Mouse (Mus musculus): ENCODE measurements at regions not wholly inside any gene's neighbourhood (a gene's known extent, or its start where the extent isn't known, plus 50 kb on each side); places are given as distances from the start of the nearest gene placed in this dataset.

- WGBS (ENCODE audit: insufficient replicate concordance) = 76% methylated on average over 8 of the region's 8 CpGs
Measured at GRCm38 (mm10) chr3:101666583-101666982, 62.1 kb upstream of the Atp1a1 start.

GRCm38 (mm10) chr3:101661184-101661992 is 56.9 kb upstream of the Atp1a1 start:
- DNase-seq (no peak), ATAC-seq (no peak)
- 53% methylated on average over 9 of the region's 9 CpGs for WGBS (ENCODE audit: insufficient replicate concordance)
- TF ChIP-seq CTCF (IDR thresholded peaks at IDR 0.05; ENCODE audit: low read depth) = no peak
- no peak for TF ChIP-seq EP300 (IDR thresholded peaks at IDR 0.05; ENCODE audit: low read depth)
- H3K9ac ChIP-seq (replicated peaks) = no peak overlapping the region
- no peaks in the 10 kb centered on the region for H3K36me3 ChIP-seq (replicated peaks; ENCODE audit: insufficient read depth, low read length)
- H3K27ac ChIP-seq (ENCODE audit: low read depth) = no peak overlapping the region
- H3K4me3 ChIP-seq (ENCODE audit: low read depth, low read length) = no peak overlapping the region
- no peaks in the 10 kb centered on the region for H3K27me3 ChIP-seq (ENCODE audit: insufficient read depth, low read length)
- H3K4me2 ChIP-seq (ENCODE audit: low read depth, low read length) = no peak overlapping the region
- H3K4me1 ChIP-seq (ENCODE audit: insufficient read depth) = no peaks in the 10 kb centered on the region
- H3K9me3 ChIP-seq (ENCODE audit: low read length) = no peaks in the 10 kb centered on the region

More at GRCm38 (mm10) chr3:101666583-101666982, 62.1 kb upstream of the Atp1a1 start:
- no peaks in the 10 kb centered on the region for H3K9me3 ChIP-seq (ENCODE audit: low read length)
- no peaks in the 10 kb centered on the region for H3K27me3 ChIP-seq (ENCODE audit: insufficient read depth, low read length)
- no peak overlapping the region for H3K27ac ChIP-seq (ENCODE audit: low read depth)
- TF ChIP-seq EP300 (IDR thresholded peaks at IDR 0.05; ENCODE audit: low read depth) (no peak), CTCF (IDR thresholded peaks at IDR 0.05; ENCODE audit: low read depth) (no peak)
- peaks cover 7% of the 10 kb centered on the region for H3K4me1 ChIP-seq (ENCODE audit: insufficient read depth)
- no peaks in the 10 kb centered on the region for H3K36me3 ChIP-seq (replicated peaks; ENCODE audit: insufficient read depth, low read length)
- no peak overlapping the region for H3K4me2 ChIP-seq (ENCODE audit: low read depth, low read length)
- H3K9ac ChIP-seq (replicated peaks) = no peak overlapping the region
- DNase-seq (no peak), ATAC-seq (no peak)
- H3K4me3 ChIP-seq (ENCODE audit: low read depth, low read length) = no peak overlapping the region

- Histone ChIP-seq H3K9me3 (ENCODE audit: low read length) (no peaks in the 10 kb centered on the region), H3K4me2 (ENCODE audit: low read depth, low read length) (no peak overlapping the region), H3K4me1 (ENCODE audit: insufficient read depth) (no peaks in the 10 kb centered on the region), H3K9ac (replicated peaks) (no peak overlapping the region), H3K36me3 (replicated peaks; ENCODE audit: insufficient read depth, low read length) (no peaks in the 10 kb centered on the region), H3K27ac (ENCODE audit: low read depth) (no peak overlapping the region), H3K4me3 (ENCODE audit: low read depth, low read length) (no peak overlapping the region), H3K27me3 (ENCODE audit: insufficient read depth, low read length) (no peaks in the 10 kb centered on the region)
- ATAC-seq (no peak), DNase-seq (no peak)
- 56% methylated on average over 6 of the region's 6 CpGs for WGBS (ENCODE audit: insufficient replicate concordance)
- TF ChIP-seq EP300 (IDR thresholded peaks at IDR 0.05; ENCODE audit: low read depth) = no peak
- TF ChIP-seq CTCF (IDR thresholded peaks at IDR 0.05; ENCODE audit: low read depth) = no peak
Measured at GRCm38 (mm10) chr3:101660635-101661034, 56.2 kb upstream of the Atp1a1 start.

- WGBS (ENCODE audit: insufficient replicate concordance) = 83% methylated on average over 4 of the region's 4 CpGs
- no peaks in the 10 kb centered on the region for H3K9me3 ChIP-seq (ENCODE audit: low read length)
- no peak overlapping the region for H3K27ac ChIP-seq (ENCODE audit: low read depth)
- no peaks in the 10 kb centered on the region for H3K27me3 ChIP-seq (ENCODE audit: insufficient read depth, low read length)
- ATAC-seq (no peak), DNase-seq (no peak)
- no peaks in the 10 kb centered on the region for H3K4me1 ChIP-seq (ENCODE audit: insufficient read depth)
- H3K4me3 ChIP-seq (ENCODE audit: low read depth, low read length) = no peak overlapping the region
- H3K36me3 ChIP-seq (replicated peaks; ENCODE audit: insufficient read depth, low read length) = no peaks in the 10 kb centered on the region
- H3K9ac ChIP-seq (replicated peaks) = no peak overlapping the region
- no peak overlapping the region for H3K4me2 ChIP-seq (ENCODE audit: low read depth, low read length)
- TF ChIP-seq CTCF (IDR thresholded peaks at IDR 0.05; ENCODE audit: low read depth) (no peak), EP300 (IDR thresholded peaks at IDR 0.05; ENCODE audit: low read depth) (no peak)
Measured at GRCm38 (mm10) chr3:101660176-101660575, 55.7 kb upstream of the Atp1a1 start.

GRCm38 (mm10) chr3:101657979-101658378 is 53.5 kb upstream of the Atp1a1 start:
- H3K4me2 ChIP-seq (ENCODE audit: low read depth, low read length) = no peak overlapping the region
- H3K4me1 ChIP-seq (ENCODE audit: insufficient read depth) = no peaks in the 10 kb centered on the region
- no peak overlapping the region for H3K4me3 ChIP-seq (ENCODE audit: low read depth, low read length)
- DNase-seq (no peak), ATAC-seq (no peak)
- H3K36me3 ChIP-seq (replicated peaks; ENCODE audit: insufficient read depth, low read length) = no peaks in the 10 kb centered on the region
- no peaks in the 10 kb centered on the region for H3K9me3 ChIP-seq (ENCODE audit: low read length)
- H3K27ac ChIP-seq (ENCODE audit: low read depth) = no peak overlapping the region
- TF ChIP-seq EP300 (IDR thresholded peaks at IDR 0.05; ENCODE audit: low read depth) (no peak), CTCF (IDR thresholded peaks at IDR 0.05; ENCODE audit: low read depth) (no peak)
- no peak overlapping the region for H3K9ac ChIP-seq (replicated peaks)
- no peaks in the 10 kb centered on the region for H3K27me3 ChIP-seq (ENCODE audit: insufficient read depth, low read length)

GRCm38 (mm10) chr3:101654720-101655119 is 50.2 kb upstream of the Atp1a1 start:
- DNase-seq (no peak), ATAC-seq (no peak)
- no peaks in the 10 kb centered on the region for H3K4me1 ChIP-seq (ENCODE audit: insufficient read depth)
- no peak for TF ChIP-seq CTCF (IDR thresholded peaks at IDR 0.05; ENCODE audit: low read depth)
- no peak for TF ChIP-seq EP300 (IDR thresholded peaks at IDR 0.05; ENCODE audit: low read depth)
- WGBS (ENCODE audit: insufficient replicate concordance) = 80% methylated on average over 4 of the region's 4 CpGs
- no peaks in the 10 kb centered on the region for H3K36me3 ChIP-seq (replicated peaks; ENCODE audit: insufficient read depth, low read length)
- H3K9me3 ChIP-seq (ENCODE audit: low read length) = no peaks in the 10 kb centered on the region
- H3K9ac ChIP-seq (replicated peaks) = no peak overlapping the region
- H3K27me3 ChIP-seq (ENCODE audit: insufficient read depth, low read length) = no peaks in the 10 kb centered on the region
- no peak overlapping the region for H3K27ac ChIP-seq (ENCODE audit: low read depth)
- H3K4me3 ChIP-seq (ENCODE audit: low read depth, low read length) = no peak overlapping the region
- no peak overlapping the region for H3K4me2 ChIP-seq (ENCODE audit: low read depth, low read length)

Data from liver, postnatal 0 days (tissue).